Mouse (Mus musculus) forebrain, embryonic 14.5 days (tissue): ENCODE measurements around the gene Fosb. TPM values are rescaled to one million over a fixed set of nuclear protein-coding genes. Genes with fewer than 3 reads are reported as not detected.
"Not testable (repeated sequence)": the region's sequence is repeated elsewhere in the genome, so short reads cannot be mapped to it uniquely, and the experiment has no call there.

Source experiments
- ATAC-seq: fragments of 200-750 bp; cut with Nextera tagmentation; 2 replicates; pipeline ENCODE4 v1.8.0; 2017; ENCODE audit warnings: mild to moderate bottlenecking, moderate library complexity
- DNase-seq: peaks from one replicate; pipeline ENCODE4 v3.0.0-alpha.2; 2015; ENCODE audit warnings: low spot score
- H3K27ac ChIP-seq: fragments of 300-500 bp; sonication (generic); 2 replicates; pipeline ENCODE4 v1.5.1; 2014; ENCODE audit warnings: low read depth, mild to moderate bottlenecking, control low read depth, low read length, moderate library complexity
- H3K27me3 ChIP-seq: fragments of 300-500 bp; sonication (generic); replicated peaks from 2 replicates; pipeline ENCODE4 v1.6.1; 2014; ENCODE audit warnings: low read length, control low read depth, mixed read lengths; ENCODE audit not compliant: control insufficient read depth, insufficient read depth
- H3K36me3 ChIP-seq: fragments of 300-500 bp; sonication (generic); 2 replicates; pipeline ENCODE4 v1.6.1; 2014; ENCODE audit warnings: low read length, control low read depth; ENCODE audit not compliant: control insufficient read depth, insufficient read depth
- H3K4me1 ChIP-seq: fragments of 300-500 bp; sonication (generic); 2 replicates; pipeline ENCODE4 v1.6.1; 2014; ENCODE audit warnings: antibody characterized with exemption, low read length, control low read depth; ENCODE audit not compliant: control insufficient read depth, insufficient read depth
- H3K4me2 ChIP-seq: fragments of 300-500 bp; sonication (generic); 2 replicates; pipeline ENCODE4 v1.6.1; 2014; ENCODE audit warnings: mild to moderate bottlenecking, control low read depth, low read length
- H3K4me3 ChIP-seq: fragments of 300-500 bp; sonication (generic); 2 replicates; pipeline ENCODE4 v1.5.1; 2014; ENCODE audit warnings: low read depth, low read length, control low read depth
- H3K9ac ChIP-seq: fragments of 300-500 bp; sonication (generic); 2 replicates; pipeline ENCODE4 v1.6.1; 2014; ENCODE audit warnings: mild to moderate bottlenecking, low read length, control low read depth, moderate library complexity
- H3K9me3 ChIP-seq: fragments of 300-500 bp; sonication (generic); replicated peaks from 2 replicates; pipeline ENCODE4 v1.6.1; 2016; ENCODE audit warnings: low read length, control low read depth, mixed read lengths; ENCODE audit not compliant: control insufficient read depth
- WGBS: fragments of 180-500 bp; shearing (Covaris S2); extraction: QIAGEN DNeasy Blood & Tissue Kit; methylation state at CpG from one replicate; pipeline ENCODE4 v1.1.7; 2014; 5-methylcytosine and 5-hydroxymethylcytosine counted together
- polyA plus RNA-seq: library from polyadenylated mRNA; unstranded; fragments of >200 nt; fragmentation: Nextera tagmentation; extraction: Ambion mirVana; gene quantifications from 2 replicates; pipeline ENCODE4 v1.2.1, GENCODE M21; 2014

Fosb gene
- polyA plus RNA-seq, 1 experiment from 2014 or later: not detected

- peak overlapping the region; percentile 90 for H3K27ac ChIP-seq
- H3K4me3 ChIP-seq: peak overlapping the region; percentile 86
- ATAC-seq (peak; percentile 78), DNase-seq (peak; percentile 59)
- 2% methylated on average over 31 of the region's 35 CpGs for WGBS
- peak overlapping the region; percentile 99 for H3K9ac ChIP-seq
- H3K27me3 ChIP-seq: peaks cover 34% of the 10 kb centered on the region
- peaks cover 16% of the 10 kb centered on the region for H3K36me3 ChIP-seq
- H3K4me1 ChIP-seq: peaks cover 10% of the 10 kb centered on the region
- no peaks in the 10 kb centered on the region for H3K9me3 ChIP-seq
- peak overlapping the region; percentile 74 for H3K4me2 ChIP-seq
Observed at GRCm38 (mm10) chr7:19282791-19283405, 27.0 kb downstream of the Fosb start.

- Histone ChIP-seq H3K27ac (peak within 1 kb of the TSS; percentile 90), H3K36me3 (peaks cover 11% of the 10 kb centered on the region), H3K4me3 (peak within 1 kb of the TSS; percentile 86), H3K4me2 (peak within 1 kb of the TSS; percentile 74), H3K9me3 (no peaks in the 10 kb centered on the region), H3K27me3 (peaks cover 37% of the 10 kb centered on the region), H3K4me1 (peaks cover 10% of the 10 kb centered on the region), H3K9ac (peak within 1 kb of the TSS; percentile 99)
- peak; percentile 91 for ATAC-seq
- peak; percentile 94 for DNase-seq
- WGBS: under 1% methylated on average over 31 of the region's 37 CpGs
Observed at GRCm38 (mm10) chr7:19282385-19282784, 27.5 kb downstream of the Fosb start, which contains the start of gene Rtn2. Gene Rtn2, plus strand, starts transcription at chr7:19282624.

GRCm38 (mm10) chr7:19281680-19282304 lies 28.1 kb downstream of the Fosb start:
- not testable (repeated sequence) for H3K27ac ChIP-seq, H3K36me3 ChIP-seq, H3K9me3 ChIP-seq, H3K9ac ChIP-seq
- H3K4me3 ChIP-seq: peak overlapping the region; percentile 86
- DNase-seq (peak; percentile 49), ATAC-seq (peak; percentile 1; the same call in 1 of the 2 replicates)
- H3K4me1 ChIP-seq: peaks cover 10% of the 10 kb centered on the region
- H3K4me2 ChIP-seq: peak overlapping the region; percentile 74; the same call in 1 of the 2 replicates
- 32% methylated on average over 6 of the region's 6 CpGs for WGBS
- H3K27me3 ChIP-seq: peaks cover 37% of the 10 kb centered on the region

- H3K27me3 ChIP-seq: peaks cover 37% of the 10 kb centered on the region
- H3K36me3 ChIP-seq: no peaks in the 10 kb centered on the region
- H3K27ac ChIP-seq: no peak within 1 kb of the TSS
- peak within 1 kb of the TSS; percentile 19 for H3K4me3 ChIP-seq
- peaks cover 10% of the 10 kb centered on the region for H3K4me1 ChIP-seq
- H3K9me3 ChIP-seq: no peaks in the 10 kb centered on the region
- ATAC-seq (no peak), DNase-seq (no peak)
- H3K4me2 ChIP-seq: peak within 1 kb of the TSS; percentile 35
- under 1% methylated on average over 46 of the region's 46 CpGs for WGBS
- H3K9ac ChIP-seq: peak within 1 kb of the TSS; percentile 47
Observed at GRCm38 (mm10) chr7:19279581-19280114, 30.2 kb downstream of the Fosb start, which contains the start of gene Ppm1n. Gene Ppm1n, minus strand, starts transcription at chr7:19280064.

- DNase-seq: no peak
- no peaks in the 10 kb centered on the region for H3K9me3 ChIP-seq
- ATAC-seq: no peak
- H3K27me3 ChIP-seq: peaks cover 37% of the 10 kb centered on the region
- 2% methylated on average over 34 of the region's 34 CpGs for WGBS
- H3K27ac ChIP-seq: no peak overlapping the region
- peak overlapping the region; percentile 35 for H3K4me2 ChIP-seq
- H3K4me3 ChIP-seq: peak overlapping the region; percentile 19
- H3K36me3 ChIP-seq: no peaks in the 10 kb centered on the region
- peaks cover 6% of the 10 kb centered on the region for H3K4me1 ChIP-seq
- no peak overlapping the region; the same call in 1 of the 2 replicates for H3K9ac ChIP-seq
Observed at GRCm38 (mm10) chr7:19279052-19279451, 30.8 kb downstream of the Fosb start.

- no peak for DNase-seq
- H3K9me3 ChIP-seq: no peaks in the 10 kb centered on the region
- no peak overlapping the region for H3K4me3 ChIP-seq
- no peak overlapping the region for H3K9ac ChIP-seq
- H3K36me3 ChIP-seq: no peaks in the 10 kb centered on the region
- WGBS: 55% methylated on average over 4 of the region's 4 CpGs
- no peak for ATAC-seq
- H3K4me2 ChIP-seq: no peak overlapping the region
- H3K4me1 ChIP-seq: no peaks in the 10 kb centered on the region
- H3K27ac ChIP-seq: no peak overlapping the region
- H3K27me3 ChIP-seq: peaks cover 35% of the 10 kb centered on the region
Observed at GRCm38 (mm10) chr7:19276253-19276652, 33.6 kb downstream of the Fosb start.

GRCm38 (mm10) chr7:19272173-19272764 lies 37.6 kb downstream of the Fosb start:
- Histone ChIP-seq H3K9ac (peak overlapping the region; percentile 89), H3K36me3 (peaks cover 5% of the 10 kb centered on the region; the same call in 1 of the 2 replicates), H3K4me1 (peaks cover 18% of the 10 kb centered on the region), H3K27me3 (no peaks in the 10 kb centered on the region), H3K9me3 (no peaks in the 10 kb centered on the region), H3K27ac (peak overlapping the region; percentile 77), H3K4me3 (peak overlapping the region; percentile 94), H3K4me2 (peak overlapping the region; percentile 96)
- ATAC-seq (peak; percentile 71), DNase-seq (peak; percentile 79)
- under 1% methylated on average over 34 of the region's 36 CpGs for WGBS

GRCm38 (mm10) chr7:19271238-19272172 lies 38.3 kb downstream of the Fosb start, which contains the start of gene Vasp:
Gene Vasp, minus strand, starts transcription at chr7:19271817.
- under 1% methylated on average over 53 of the region's 62 CpGs for WGBS
- Histone ChIP-seq H3K4me2 (peak within 1 kb of the TSS; percentile 96), H3K4me3 (peak within 1 kb of the TSS; percentile 94), H3K27me3 (no peaks in the 10 kb centered on the region), H3K4me1 (peaks cover 18% of the 10 kb centered on the region), H3K9ac (peak within 1 kb of the TSS; percentile 89), H3K27ac (peak within 1 kb of the TSS; percentile 77), H3K9me3 (no peaks in the 10 kb centered on the region), H3K36me3 (peaks cover 5% of the 10 kb centered on the region; the same call in 1 of the 2 replicates)
- ATAC-seq (peak; percentile 85), DNase-seq (peak; percentile 93)
